In genomic region chr5:86227156-86227853, GRCm38 (mm10) we compare ENCODE assay signal across 21 mouse cellular contexts. TPM values are rescaled to one million over a fixed set of nuclear protein-coding genes. Genes with fewer than 3 reads are reported as not detected.
DNase-seq lines count a peak whose midpoint lies in the region; ATAC-seq lines count a peak whose summit lies in the region.
"Had no signal": no experiment of that assay in that cellular context is flagged by ENCODE, and none has a peak within 500 bp of the region (broad histone marks: within the 10 kb centered on the region; RNA-seq: fewer than 3 reads in every experiment).

No protein-coding gene starts in this region.

- H3K9me3 ChIP-seq in forebrain, embryonic 16.5 days (ENCODE audit: control insufficient read depth, low read length): no peaks in the 10 kb centered on the region
- H3K9me3 ChIP-seq in lung, embryonic 16.5 days (ENCODE audit: control insufficient read depth, low read length): no peaks in the 10 kb centered on the region
- H3K9me3 ChIP-seq in hindbrain, embryonic 16.5 days (ENCODE audit: control insufficient read depth, low read length): no peaks in the 10 kb centered on the region
- H3K9me3 ChIP-seq: neural tube, embryonic 13.5 days had no signal

- ATAC-seq in forebrain, embryonic 16.5 days: peak; percentile 80; the same call in 1 of the 2 replicates
- peak; percentile 97 for ATAC-seq in lung, embryonic 16.5 days (ENCODE audit: low read depth)
- no peak for ATAC-seq in hindbrain, embryonic 16.5 days
- ATAC-seq: liver, postnatal 0 days had no signal

- H3K27ac ChIP-seq in forebrain, embryonic 16.5 days (ENCODE audit: low read length): no peak overlapping the region
- peak overlapping the region; percentile 49; the same call in 1 of the 2 replicates for H3K27ac ChIP-seq in lung, embryonic 16.5 days (ENCODE audit: low read length)
- no peak overlapping the region for H3K27ac ChIP-seq in hindbrain, embryonic 16.5 days (ENCODE audit: low read depth, low read length)
- H3K27ac ChIP-seq: hindbrain, embryonic 14.5 days; neural tube, embryonic 13.5 days had no signal

- peak; percentile 44 for DNase-seq in retina, postnatal 1 day
- DNase-seq in retina, embryonic 14.5 days (ENCODE audit: low spot score): no peak
- no peak for DNase-seq in cerebellum, adult 9-11 months
- DNase-seq in frontal cortex, adult 2 months (ENCODE audit: extremely low spot score in 1 of 2, low spot score in 1 of 2): no peak
- DNase-seq: adrenal gland, adult 8-10 months; cerebellum, adult 11-12 months; cerebellum, postnatal 36 days; gastrocnemius, postnatal 36 days; heart, postnatal 14 days; kidney, adult 2 months; kidney, postnatal 36 days; liver, postnatal 0 days; right cerebral cortex, postnatal 4 days; thymus, postnatal 36 days had no signal

- H3K4me1 ChIP-seq in forebrain, embryonic 16.5 days (replicated peaks; ENCODE audit: control insufficient read depth, insufficient read depth, low read length): no peaks in the 10 kb centered on the region
- H3K4me1 ChIP-seq in lung, embryonic 16.5 days (replicated peaks; ENCODE audit: control insufficient read depth, insufficient read depth, low read length): no peaks in the 10 kb centered on the region
- H3K4me1 ChIP-seq in hindbrain, embryonic 16.5 days (ENCODE audit: control insufficient read depth, insufficient read depth, low read depth, low read length): no peaks in the 10 kb centered on the region
- H3K4me1 ChIP-seq: neural tube, embryonic 13.5 days had no signal

- no peaks in the 10 kb centered on the region for H3K36me3 ChIP-seq in forebrain, embryonic 16.5 days (ENCODE audit: control insufficient read depth, insufficient read depth)
- H3K36me3 ChIP-seq in lung, embryonic 16.5 days (ENCODE audit: control insufficient read depth, insufficient read depth, low read length): no peaks in the 10 kb centered on the region
- no peaks in the 10 kb centered on the region for H3K36me3 ChIP-seq in hindbrain, embryonic 16.5 days (ENCODE audit: control insufficient read depth, insufficient read depth, low read length)
- H3K36me3 ChIP-seq: neural tube, embryonic 13.5 days had no signal

- no peaks in the 10 kb centered on the region for H3K27me3 ChIP-seq in forebrain, embryonic 16.5 days (replicated peaks; ENCODE audit: control insufficient read depth, insufficient read depth, low read length)
- H3K27me3 ChIP-seq in lung, embryonic 16.5 days (ENCODE audit: control insufficient read depth, insufficient read depth, low read depth, low read length): no peaks in the 10 kb centered on the region
- H3K27me3 ChIP-seq in hindbrain, embryonic 16.5 days (replicated peaks; ENCODE audit: control insufficient read depth, insufficient read depth, low read length): no peaks in the 10 kb centered on the region
- H3K27me3 ChIP-seq: neural tube, embryonic 13.5 days had no signal

- H3K9ac ChIP-seq in forebrain, embryonic 16.5 days (replicated peaks; ENCODE audit: low read depth, low read length): no peak overlapping the region
- no peak overlapping the region for H3K9ac ChIP-seq in lung, embryonic 16.5 days (ENCODE audit: low read length)
- no peak overlapping the region for H3K9ac ChIP-seq in hindbrain, embryonic 16.5 days (ENCODE audit: low read depth, low read length)
- H3K9ac ChIP-seq: hindbrain, embryonic 14.5 days; liver, postnatal 0 days; neural tube, embryonic 13.5 days had no signal

- WGBS in forebrain, embryonic 16.5 days: 62% methylated on average over 5 of the region's 5 CpGs
- 54% methylated on average over 5 of the region's 5 CpGs for WGBS in lung, embryonic 16.5 days
- WGBS in hindbrain, embryonic 16.5 days: 81% methylated on average over 5 of the region's 5 CpGs

- no peak overlapping the region for H3K4me3 ChIP-seq in forebrain, embryonic 16.5 days (replicated peaks; ENCODE audit: low read length)
- H3K4me3 ChIP-seq in lung, embryonic 16.5 days (ENCODE audit: low read length): no peak overlapping the region
- no peak overlapping the region for H3K4me3 ChIP-seq in hindbrain, embryonic 16.5 days (ENCODE audit: low read length)
- H3K4me3 ChIP-seq: neural tube, embryonic 13.5 days had no signal

- no peak overlapping the region for H3K4me2 ChIP-seq in forebrain, embryonic 16.5 days (ENCODE audit: low read length)
- H3K4me2 ChIP-seq in lung, embryonic 16.5 days (ENCODE audit: low read depth, low read length): no peak overlapping the region
- H3K4me2 ChIP-seq in hindbrain, embryonic 16.5 days (ENCODE audit: low read length): no peak overlapping the region
- H3K4me2 ChIP-seq: heart, embryonic 11.5 days; hindbrain, embryonic 14.5 days; neural tube, embryonic 13.5 days had no signal

RNA-seq across cellular contexts. Expression of gene Gnrhr, which starts 29.6 kb away (rescaled TPM):
- not detected in 2 replicates for polyA plus RNA-seq in forebrain, embryonic 16.5 days (2015; fragmentation: Nextera tagmentation; extraction: Ambion mirVana)
- 0.11 TPM in 1 of 2 replicates, not detected in the other for polyA plus RNA-seq in lung, embryonic 16.5 days (2015; fragmentation: Nextera tagmentation; extraction: Ambion mirVana)
- polyA plus RNA-seq in hindbrain, embryonic 16.5 days (2015; fragmentation: Nextera tagmentation; extraction: Ambion mirVana): not detected in 2 replicates
- polyA plus RNA-seq in frontal cortex, adult 2 months (2012; rRNA removed): not detected in 2 replicates
- polyA plus RNA-seq: heart, embryonic 11.5 days; hindbrain, embryonic 14.5 days; kidney, adult 2 months; limb, embryonic 14.5 days; liver, postnatal 0 days; neural tube, embryonic 13.5 days had no signal

RNA-seq across cellular contexts. Expression of gene Uba6, which starts 54.7 kb away (rescaled TPM):
- polyA plus RNA-seq in forebrain, embryonic 16.5 days (2015; fragmentation: Nextera tagmentation; extraction: Ambion mirVana): 16.2 and 20.6 TPM in 2 replicates
- 11.6 and 12.7 TPM in 2 replicates for polyA plus RNA-seq in lung, embryonic 16.5 days (2015; fragmentation: Nextera tagmentation; extraction: Ambion mirVana)
- 12.5 and 14.7 TPM in 2 replicates for polyA plus RNA-seq in hindbrain, embryonic 16.5 days (2015; fragmentation: Nextera tagmentation; extraction: Ambion mirVana)
- 5.9 and 6.8 TPM in 2 replicates for polyA plus RNA-seq in frontal cortex, adult 2 months (2012; rRNA removed)
